Mouse (Mus musculus) hindbrain, embryonic 11.5 days (tissue): ENCODE data around the gene Cd79b. TPM values are rescaled to one million over a fixed set of nuclear protein-coding genes. Genes with fewer than 3 reads are reported as not detected.
A peak's percentile ranks its signal among the peaks of the same experiment; 100 is the strongest.

Source experiments
- ATAC-seq: fragments of 200-750 bp; cut with Nextera tagmentation; 2 replicates; pipeline ENCODE4 v1.8.0; 2017; ENCODE audit warnings: mild to moderate bottlenecking, moderate TSS enrichment, moderate library complexity; ENCODE audit not compliant: low FRiP score
- DNase-seq: peaks from one replicate; pipeline ENCODE4 v3.0.0-alpha.2; 2015; ENCODE audit warnings: low spot score
- H3K27ac ChIP-seq: fragments of 300-500 bp; sonication (generic); 2 replicates; pipeline ENCODE4 v1.5.1; 2014; ENCODE audit warnings: mild to moderate bottlenecking, low read depth, low read length
- H3K27me3 ChIP-seq: fragments of 300-500 bp; sonication (generic); 2 replicates; pipeline ENCODE4 v1.6.1; 2014; ENCODE audit warnings: mild to moderate bottlenecking, low read length, moderate library complexity, mixed read lengths; ENCODE audit not compliant: control insufficient read depth, insufficient read depth
- H3K36me3 ChIP-seq: fragments of 300-500 bp; sonication (generic); 2 replicates; pipeline ENCODE4 v1.6.1; 2014; ENCODE audit warnings: mild to moderate bottlenecking, low read length, moderate library complexity, mixed read lengths; ENCODE audit not compliant: control insufficient read depth, insufficient read depth
- H3K4me1 ChIP-seq: fragments of 300-500 bp; sonication (generic); replicated peaks from 2 replicates; pipeline ENCODE4 v1.6.1; 2014; ENCODE audit warnings: low read length, mixed read lengths; ENCODE audit not compliant: control insufficient read depth, insufficient read depth
- H3K4me2 ChIP-seq: fragments of 300-500 bp; sonication (generic); replicated peaks from 2 replicates; pipeline ENCODE4 v1.6.1; 2014; ENCODE audit warnings: mild to moderate bottlenecking, low read depth, low read length
- H3K4me3 ChIP-seq: fragments of 300-500 bp; sonication (generic); 2 replicates; pipeline ENCODE4 v1.5.1; 2014; ENCODE audit warnings: low read depth, low read length
- H3K9ac ChIP-seq: fragments of 300-500 bp; sonication (generic); 2 replicates; pipeline ENCODE4 v1.6.1; 2014; ENCODE audit warnings: low read depth, low read length
- H3K9me3 ChIP-seq: fragments of 300-500 bp; sonication (generic); 2 replicates; pipeline ENCODE4 v1.6.1; 2016; ENCODE audit warnings: low read length; ENCODE audit not compliant: control insufficient read depth
- WGBS: fragments of 180-500 bp; shearing (Covaris S2); extraction: QIAGEN DNeasy Blood & Tissue Kit; methylation state at CpG from one replicate; pipeline ENCODE4 v1.1.7; 2014; 5-methylcytosine and 5-hydroxymethylcytosine counted together
- polyA plus RNA-seq: library from polyadenylated mRNA; unstranded; fragments of >200 nt; fragmentation: Nextera tagmentation; extraction: Ambion mirVana; gene quantifications from 2 replicates; pipeline ENCODE4 v1.2.1, GENCODE M21; 2014

Gene Cd79b
- polyA plus RNA-seq, 1 experiment from 2014 or later = 1.9 TPM

DNA sequence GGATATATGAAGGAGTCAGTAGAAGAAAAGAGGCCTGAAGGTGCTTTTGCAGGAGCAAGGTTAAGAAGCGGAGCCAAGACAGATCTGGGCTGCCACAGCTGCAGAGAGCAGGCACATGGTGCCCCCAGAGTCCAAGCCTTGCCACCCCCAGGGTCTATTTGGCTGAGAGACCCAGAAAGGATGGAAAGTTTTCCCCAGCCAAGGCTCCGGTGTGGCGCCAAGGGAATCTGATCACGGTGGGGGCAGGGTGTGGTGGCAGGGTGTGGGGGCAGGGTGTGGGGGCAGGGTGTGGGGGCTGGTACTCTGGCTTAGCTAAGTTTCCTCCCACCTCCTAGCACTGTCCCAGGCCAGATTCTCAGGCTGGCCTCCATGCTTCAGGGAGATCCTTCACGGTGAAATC, 14.0 kb upstream of the Cd79b start:
- 65% methylated on average over 5 of the region's 5 CpGs for WGBS
- Histone ChIP-seq H3K4me1 (no peaks in the 10 kb centered on the region), H3K27me3 (no peaks in the 10 kb centered on the region), H3K27ac (no peak overlapping the region), H3K9ac (no peak overlapping the region), H3K4me3 (no peak overlapping the region), H3K36me3 (no peaks in the 10 kb centered on the region), H3K9me3 (no peaks in the 10 kb centered on the region), H3K4me2 (no peak overlapping the region)
- DNase-seq (no peak), ATAC-seq (no peak)

DNA sequence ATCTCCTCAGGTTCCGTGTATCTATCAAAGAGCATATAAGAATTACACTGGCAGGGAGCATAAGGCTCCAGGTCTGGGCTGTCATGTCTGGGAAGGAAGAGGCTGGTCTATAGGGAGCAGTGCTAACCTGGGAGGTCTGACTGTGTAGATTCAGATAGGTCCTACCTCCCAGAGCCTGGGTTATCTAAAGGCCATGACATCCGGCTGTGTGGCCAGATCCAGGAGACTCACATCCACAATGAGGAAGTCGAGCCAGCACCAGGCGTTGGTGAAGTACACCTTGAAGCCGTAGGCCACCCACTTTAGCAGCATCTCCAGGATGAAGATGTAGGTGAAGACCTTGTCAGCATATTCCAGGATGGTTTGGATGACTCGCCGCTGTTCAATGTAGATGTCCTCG, 11.9 kb upstream of the Cd79b start:
- Histone ChIP-seq H3K9me3 (no peaks in the 10 kb centered on the region), H3K4me3 (no peak overlapping the region), H3K27me3 (no peaks in the 10 kb centered on the region), H3K4me2 (no peak overlapping the region), H3K36me3 (no peaks in the 10 kb centered on the region), H3K9ac (no peak overlapping the region), H3K27ac (no peak overlapping the region), H3K4me1 (no peaks in the 10 kb centered on the region)
- 86% methylated on average over 8 of the region's 8 CpGs for WGBS
- DNase-seq (no peak), ATAC-seq (no peak)

DNA sequence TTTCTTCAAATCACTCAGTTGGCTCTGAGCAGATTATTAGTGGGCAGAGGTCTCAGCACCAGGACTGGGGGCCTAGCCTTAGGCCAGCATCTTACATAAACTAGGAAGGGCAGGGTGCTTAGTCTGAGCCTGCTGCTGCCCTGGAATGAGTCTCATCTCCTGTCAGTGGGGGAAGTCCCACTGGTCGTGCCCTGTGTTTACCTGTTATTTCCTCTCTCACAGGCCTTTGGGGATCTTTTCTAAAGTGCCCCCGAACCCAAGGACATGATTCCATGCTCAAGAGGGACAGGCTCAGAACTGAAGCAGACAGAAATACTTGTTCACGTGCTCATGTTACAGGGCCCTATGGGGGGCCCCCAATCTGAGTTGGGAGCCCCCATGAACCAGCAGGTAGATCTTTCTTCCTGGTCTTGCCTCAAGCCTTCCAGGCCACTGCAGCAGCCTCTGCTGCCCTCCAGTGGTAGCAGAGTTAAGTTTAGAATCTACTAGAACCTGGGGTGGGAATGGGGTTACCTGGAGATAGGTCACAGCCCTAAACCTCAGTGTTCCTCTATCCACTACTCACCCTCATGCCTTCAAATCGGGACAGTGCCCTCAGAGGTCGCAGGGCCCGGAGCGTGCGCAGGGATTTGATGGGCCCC, 11.1 kb upstream of the Cd79b start:
- no peaks in the 10 kb centered on the region for H3K27me3 ChIP-seq

GRCm38 (mm10) chr11:106324858-106325257, 10.3 kb upstream of the Cd79b start:
- Histone ChIP-seq H3K4me3 (no peak overlapping the region), H3K27ac (no peak overlapping the region), H3K9me3 (no peaks in the 10 kb centered on the region), H3K27me3 (no peaks in the 10 kb centered on the region), H3K4me2 (no peak overlapping the region), H3K36me3 (no peaks in the 10 kb centered on the region), H3K4me1 (no peaks in the 10 kb centered on the region), H3K9ac (no peak overlapping the region)
- no peak for DNase-seq
- 66% methylated on average over 5 of the region's 5 CpGs for WGBS
- ATAC-seq = no peak

More for the DNA sequence above, 11.1 kb upstream of the Cd79b start:
- Histone ChIP-seq H3K27ac (no peak overlapping the region), H3K9me3 (no peaks in the 10 kb centered on the region), H3K4me1 (no peaks in the 10 kb centered on the region), H3K4me2 (no peak overlapping the region), H3K4me3 (no peak overlapping the region), H3K9ac (no peak overlapping the region), H3K36me3 (no peaks in the 10 kb centered on the region)
- DNase-seq (peak; percentile 61), ATAC-seq (no peak)
- WGBS = 74% methylated on average over 8 of the region's 8 CpGs

DNA sequence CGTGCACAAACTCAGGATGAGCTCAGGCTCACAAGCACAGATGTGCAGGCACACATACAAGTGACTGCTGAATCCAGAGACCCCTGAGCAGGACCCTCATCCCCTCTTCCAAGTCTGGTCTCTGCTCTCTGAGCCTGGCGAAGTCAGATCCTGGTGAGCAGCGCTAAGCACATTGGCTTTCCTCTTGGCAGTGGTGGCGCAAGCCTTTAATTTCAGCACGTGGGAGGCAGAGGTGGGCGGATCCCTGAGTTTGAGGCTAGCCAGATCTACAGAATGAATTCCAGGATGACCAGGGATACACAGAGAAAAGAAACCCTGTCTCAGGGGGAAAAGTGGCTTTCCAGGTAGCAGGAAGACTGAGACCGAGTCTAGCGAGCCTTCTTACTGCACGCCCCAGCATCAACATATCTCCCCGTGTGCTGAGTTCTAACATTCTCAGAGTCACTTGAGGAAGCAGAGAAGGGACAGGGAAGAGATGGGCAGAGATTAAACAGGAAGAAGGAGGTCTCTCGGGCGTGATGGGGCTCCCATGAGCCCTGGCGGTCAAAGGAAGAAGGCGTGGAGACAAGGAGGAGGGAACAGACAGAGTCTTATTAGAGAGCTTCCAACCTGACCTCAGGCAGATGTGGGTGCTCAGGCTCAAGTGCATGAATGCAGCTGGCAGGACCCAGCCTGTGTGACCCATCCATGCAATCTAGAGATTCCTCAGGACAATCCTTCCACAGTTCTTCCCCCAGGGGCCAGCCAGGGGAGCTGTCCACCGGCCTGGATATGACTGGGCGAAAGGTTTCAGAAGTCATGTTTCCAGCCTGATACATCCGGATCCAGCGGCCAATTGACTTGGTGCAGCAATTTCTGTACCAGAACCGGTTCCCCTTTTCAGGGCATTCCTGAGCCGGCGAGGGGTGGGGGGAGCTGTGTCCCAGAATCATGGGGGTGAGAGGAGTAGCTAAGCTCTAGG, 4.1 kb upstream of the Cd79b start:
- WGBS = 80% methylated on average over 21 of the region's 21 CpGs
- H3K36me3 ChIP-seq = no peaks in the 10 kb centered on the region
- DNase-seq = no peak

GRCm38 (mm10) chr11:106317801-106318200, 3.2 kb upstream of the Cd79b start:
- Histone ChIP-seq H3K9me3 (no peaks in the 10 kb centered on the region), H3K27ac (no peak overlapping the region), H3K4me3 (no peak overlapping the region), H3K4me1 (no peaks in the 10 kb centered on the region), H3K9ac (no peak overlapping the region), H3K27me3 (no peaks in the 10 kb centered on the region), H3K36me3 (no peaks in the 10 kb centered on the region), H3K4me2 (no peak overlapping the region)
- 87% methylated on average over 7 of the region's 7 CpGs for WGBS
- DNase-seq = no peak
- no peak for ATAC-seq

More for the DNA sequence above, 4.1 kb upstream of the Cd79b start:
- ATAC-seq = no peak
- Histone ChIP-seq H3K4me1 (no peaks in the 10 kb centered on the region), H3K27ac (no peak overlapping the region), H3K4me3 (no peak overlapping the region), H3K27me3 (no peaks in the 10 kb centered on the region), H3K4me2 (no peak overlapping the region), H3K9me3 (no peaks in the 10 kb centered on the region), H3K9ac (no peak overlapping the region)

GRCm38 (mm10) chr11:106316416-106316815, 1.9 kb upstream of the Cd79b start:
- ATAC-seq (no peak), DNase-seq (no peak)
- no peaks in the 10 kb centered on the region for H3K9me3 ChIP-seq
- H3K27me3 ChIP-seq = no peaks in the 10 kb centered on the region
- WGBS = 73% methylated on average over 1 of the region's 1 CpGs
- H3K9ac ChIP-seq = no peak overlapping the region
- no peak overlapping the region for H3K4me2 ChIP-seq
- no peak overlapping the region for H3K27ac ChIP-seq
- no peaks in the 10 kb centered on the region for H3K36me3 ChIP-seq
- H3K4me3 ChIP-seq = no peak overlapping the region
- no peaks in the 10 kb centered on the region for H3K4me1 ChIP-seq

- ATAC-seq (no peak), DNase-seq (no peak)
- Histone ChIP-seq H3K4me2 (no peak overlapping the region), H3K36me3 (no peaks in the 10 kb centered on the region), H3K4me1 (no peaks in the 10 kb centered on the region), H3K27ac (no peak overlapping the region), H3K27me3 (no peaks in the 10 kb centered on the region), H3K4me3 (no peak overlapping the region), H3K9ac (no peak overlapping the region), H3K9me3 (no peaks in the 10 kb centered on the region)
- 66% methylated on average over 5 of the region's 5 CpGs for WGBS
Measured at GRCm38 (mm10) chr11:106313533-106313932, 1.0 kb downstream of the Cd79b start.

GRCm38 (mm10) chr11:106310123-106310522, 4.4 kb downstream of the Cd79b start:
- 78% methylated on average over 5 of the region's 5 CpGs for WGBS

More at GRCm38 (mm10) chr11:106310123-106310522, 4.4 kb downstream of the Cd79b start:
- Histone ChIP-seq H3K27me3 (no peaks in the 10 kb centered on the region), H3K27ac (no peak overlapping the region), H3K36me3 (no peaks in the 10 kb centered on the region), H3K4me2 (no peak overlapping the region), H3K9me3 (no peaks in the 10 kb centered on the region), H3K4me3 (no peak overlapping the region), H3K4me1 (no peaks in the 10 kb centered on the region), H3K9ac (no peak overlapping the region)
- DNase-seq (no peak), ATAC-seq (no peak)
